Mouse (Mus musculus) large intestine, adult 2 months (tissue): ENCODE results near the gene Gstm6. TPM values are rescaled to one million over a fixed set of nuclear protein-coding genes. Genes with fewer than 3 reads are reported as not detected.
"Not testable (repeated sequence)": the region's sequence is repeated elsewhere in the genome, so short reads cannot be mapped to it uniquely, and the experiment has no call there.

Experiments
- DNase-seq: peaks from one replicate; pipeline ENCODE4 v3.0.0-alpha.2; 2012; ENCODE audit warnings: low read depth, low spot score
- WGBS: fragments of 180-500 bp; shearing (Covaris S2); methylation state at CpG from one replicate; pipeline ENCODE4 v1.1.7; 2018; 5-methylcytosine and 5-hydroxymethylcytosine counted together
- polyA plus RNA-seq: library from polyadenylated mRNA; depleted of rRNA; stranded (reverse); fragments of >200 nt; gene quantifications from 2 replicates; pipeline ENCODE4 v1.2.3, GENCODE M21; 2012; rRNA removed

The Gstm6 gene
- polyA plus RNA-seq, 1 experiment, result 2.4 TPM

DNA sequence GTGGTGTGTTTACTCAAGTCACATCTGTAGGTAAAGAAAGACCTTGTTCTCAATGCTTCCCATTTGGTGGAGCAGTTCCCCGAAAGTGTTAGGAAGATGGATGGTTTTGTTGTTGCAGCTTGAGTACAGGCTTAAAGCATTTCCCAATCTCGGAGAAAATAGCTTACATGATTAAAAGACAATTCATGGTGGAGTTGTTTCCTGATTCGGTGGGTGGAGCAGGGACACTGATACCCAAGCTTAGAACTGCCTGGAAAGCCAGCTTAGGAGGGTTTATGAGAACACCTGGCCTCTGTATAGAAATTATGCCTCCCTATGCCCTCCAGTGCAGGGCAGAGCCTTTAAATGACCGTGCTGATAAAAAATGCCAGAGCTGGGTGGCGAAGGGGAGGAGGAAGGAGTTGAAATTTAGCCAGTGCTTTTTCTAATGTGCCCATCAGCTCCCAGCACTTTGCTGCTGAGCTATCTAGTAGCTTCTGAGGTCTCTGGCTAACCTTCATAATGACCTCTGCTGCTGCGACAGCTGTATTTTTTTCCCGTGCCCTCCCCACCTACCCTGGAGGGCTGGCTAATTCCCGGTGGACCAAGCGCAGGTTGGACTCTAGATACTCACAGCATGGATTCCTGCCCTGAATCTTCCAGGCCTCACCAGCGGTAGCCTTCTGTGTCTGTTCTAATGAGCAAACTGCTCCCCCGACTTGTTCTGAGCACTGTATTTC, 42.4 kb downstream of the Gstm6 start:
- 28% methylated on average over 11 of the region's 11 CpGs for WGBS

DNA sequence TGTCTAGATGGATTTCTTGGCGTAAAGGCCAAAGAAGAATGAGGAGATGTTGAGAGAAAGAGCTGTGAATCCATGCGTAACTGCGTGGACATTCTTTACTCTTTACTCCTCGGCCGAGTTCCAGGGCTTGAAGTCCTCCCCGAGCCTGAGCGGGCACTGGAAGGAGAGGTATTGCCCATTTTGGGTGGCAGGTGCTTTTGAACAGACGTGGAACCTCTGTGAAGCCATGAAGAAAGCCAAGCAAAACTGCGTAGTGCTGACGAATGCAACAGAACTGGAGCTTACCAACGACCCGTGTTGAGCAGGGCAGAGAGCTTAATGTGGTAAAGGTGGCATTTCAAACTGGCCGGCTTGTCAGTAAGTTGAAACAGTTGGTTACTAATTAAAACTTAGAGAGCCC, 44.9 kb downstream of the Gstm6 start:
- 95% methylated on average over 13 of the region's 13 CpGs for WGBS
- no peak for DNase-seq

More for the DNA sequence above, 42.4 kb downstream of the Gstm6 start:
- no peak for DNase-seq

- no peak for DNase-seq
- WGBS, result 8% methylated on average over 40 of the region's 40 CpGs
Observed at GRCm38 (mm10) chr3:107895720-107896569, 47.6 kb downstream of the Gstm6 start, which contains the start of gene Gstm5. Gene Gstm5, plus strand, starts transcription at chr3:107895821.

GRCm38 (mm10) chr3:107895194-107895719, 48.3 kb downstream of the Gstm6 start:
- WGBS, result 5% methylated on average over 6 of the region's 6 CpGs
- DNase-seq, result no peak

GRCm38 (mm10) chr3:107889236-107889635, 54.3 kb downstream of the Gstm6 start:
- 47% methylated on average over 2 of the region's 2 CpGs for WGBS
- DNase-seq, result not testable (repeated sequence)

Other genes with a start within 250 kb of the Gstm6 start
- gene Ahcyl1, start 247.2 kb downstream of the Gstm6 start, polyA plus RNA-seq, result 35.8 and 54.7 TPM in 2 replicates
- gene Csf1, start 183.3 kb downstream of the Gstm6 start, polyA plus RNA-seq, result 8.0 and 9.5 TPM in 2 replicates
- 161 and 294 TPM in 2 replicates for gene Eps8l3, start 66.5 kb downstream of the Gstm6 start, polyA plus RNA-seq
- 25.5 and 27.8 TPM in 2 replicates for gene Gstm5, start 47.9 kb downstream of the Gstm6 start, polyA plus RNA-seq
- 4.9 and 8.4 TPM in 2 replicates for gene Gstm7, start 11.9 kb downstream of the Gstm6 start, polyA plus RNA-seq
- gene Gstm3, start 25.5 kb upstream of the Gstm6 start, polyA plus RNA-seq, result 11.5 and 90.4 TPM in 2 replicates
- 40.2 and 44.1 TPM in 2 replicates for gene Gstm2, start 42.7 kb upstream of the Gstm6 start, polyA plus RNA-seq
- gene Gstm1, start 74.2 kb upstream of the Gstm6 start, polyA plus RNA-seq, result 109 and 157 TPM in 2 replicates
- 9.9 and 10.0 TPM in 2 replicates for gene Gstm4, start 101.1 kb upstream of the Gstm6 start, polyA plus RNA-seq
- 82.4 and 101 TPM in 2 replicates for gene Ampd2, start 142.9 kb upstream of the Gstm6 start, polyA plus RNA-seq
- gene Gnat2, start 149.0 kb upstream of the Gstm6 start, polyA plus RNA-seq, result 1.6 and 2.1 TPM in 2 replicates
- gene Gnai3, start 202.4 kb upstream of the Gstm6 start, polyA plus RNA-seq, result 35.7 and 47.2 TPM in 2 replicates
- 0.04 TPM in 2 replicates for gene Gpr61, start 211.1 kb upstream of the Gstm6 start, polyA plus RNA-seq
- 7.3 and 11.9 TPM in 2 replicates for gene Amigo1, start 242.6 kb upstream of the Gstm6 start, polyA plus RNA-seq